Mouse (Mus musculus) embryonic facial prominence, embryonic 10.5 days (tissue): ENCODE measurements around the gene Tmprss4. TPM values are rescaled to one million over a fixed set of nuclear protein-coding genes. Genes with fewer than 3 reads are reported as not detected.

Experiments used
- DNase-seq: peaks from one replicate; pipeline ENCODE4 v3.0.0-alpha.2; 2017; ENCODE audit warnings: low spot score
- H3K27ac ChIP-seq: fragments of 300-500 bp; sonication (generic); replicated peaks from 2 replicates; pipeline ENCODE4 v1.5.1; 2016; ENCODE audit warnings: mild to moderate bottlenecking
- H3K27me3 ChIP-seq: fragments of 300-500 bp; sonication (generic); replicated peaks from 2 replicates; pipeline ENCODE4 v1.6.1; 2016; ENCODE audit warnings: low read depth, mild to moderate bottlenecking; ENCODE audit not compliant: poor library complexity, severe bottlenecking
- H3K36me3 ChIP-seq: fragments of 300-500 bp; sonication (generic); replicated peaks from 2 replicates; pipeline ENCODE4 v1.6.1; 2016; ENCODE audit warnings: mild to moderate bottlenecking, moderate library complexity
- H3K4me1 ChIP-seq: fragments of 300-500 bp; sonication (generic); 2 replicates; pipeline ENCODE4 v1.6.1; 2016
- H3K4me3 ChIP-seq: fragments of 300-500 bp; sonication (generic); 2 replicates; pipeline ENCODE4 v1.5.1; 2016; ENCODE audit warnings: mild to moderate bottlenecking, moderate library complexity
- H3K9me3 ChIP-seq: fragments of 300-500 bp; sonication (generic); 2 replicates; pipeline ENCODE4 v1.6.1; 2016; ENCODE audit warnings: mild to moderate bottlenecking
- WGBS: fragments of 180-500 bp; shearing (Covaris S2); methylation state at CpG from one replicate; pipeline ENCODE4 v1.1.7; 2016; 5-methylcytosine and 5-hydroxymethylcytosine counted together
- polyA plus RNA-seq: library from polyadenylated mRNA; unstranded; fragments of >200 nt; fragmentation: Nextera tagmentation; extraction: Ambion mirVana; gene quantifications from 2 replicates; pipeline ENCODE4 v1.2.1, GENCODE M21; 2016

Tmprss4 gene
- polyA plus RNA-seq, 1 experiment from 2014 or later = 0.37 TPM

DNA sequence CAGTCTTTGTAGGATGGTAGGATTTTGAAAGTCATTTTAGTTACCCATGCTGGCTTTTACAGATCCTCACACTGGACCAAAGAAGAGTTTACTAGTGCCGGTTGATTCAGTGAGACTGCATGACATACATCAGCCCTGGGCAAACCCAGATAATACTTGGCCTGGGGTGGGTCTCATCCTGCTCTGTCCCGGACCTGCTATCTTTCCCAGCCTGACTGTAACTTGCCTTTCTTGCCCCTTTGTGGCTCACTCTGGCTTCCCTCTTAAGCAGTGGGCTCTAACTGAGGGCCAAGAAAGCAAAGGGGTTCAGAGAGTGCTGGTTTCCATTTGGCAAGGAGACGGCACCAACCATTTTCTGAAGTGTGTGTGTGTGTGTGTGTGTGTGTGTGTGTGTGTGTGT lies 15.8 kb upstream of the Tmprss4 start:
- H3K36me3 ChIP-seq = no peaks in the 10 kb centered on the region
- DNase-seq = no peak
- H3K4me1 ChIP-seq = no peaks in the 10 kb centered on the region
- WGBS = 79% methylated on average over 3 of the region's 3 CpGs
- no peak overlapping the region for H3K27ac ChIP-seq
- no peak overlapping the region for H3K4me3 ChIP-seq
- H3K9me3 ChIP-seq = no peaks in the 10 kb centered on the region
- H3K27me3 ChIP-seq = no peaks in the 10 kb centered on the region

DNA sequence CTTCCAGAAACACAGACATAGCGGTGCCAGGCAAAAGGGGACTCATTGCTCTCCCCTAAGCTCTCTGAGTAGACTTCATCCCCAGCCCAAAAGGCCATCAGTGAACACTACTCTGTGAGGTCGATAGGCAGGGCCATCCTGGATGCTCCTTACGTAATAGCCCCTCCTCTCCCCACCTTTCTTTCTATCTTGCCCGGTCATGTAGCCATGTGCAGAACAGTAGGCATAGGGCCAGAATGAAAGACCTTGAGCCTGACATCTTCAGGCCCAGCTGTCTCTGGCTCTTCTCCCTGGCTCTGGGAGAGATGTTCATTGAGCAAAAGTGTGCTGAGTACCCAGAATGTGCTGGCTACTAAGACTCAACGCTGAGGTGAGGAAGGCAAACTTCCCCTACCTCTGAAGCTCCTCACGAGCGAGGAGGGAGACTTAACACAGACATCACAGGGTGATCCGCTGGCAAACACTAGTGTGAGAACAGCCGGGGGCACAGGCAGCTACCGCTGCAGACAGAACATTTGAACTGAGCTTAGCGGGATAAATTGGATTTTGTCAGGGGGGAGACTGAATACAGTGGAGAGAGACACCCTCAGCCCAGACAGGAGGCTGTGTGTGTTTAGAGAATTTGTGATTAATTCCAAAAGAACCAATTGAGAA lies 11.8 kb upstream of the Tmprss4 start:
- H3K4me1 ChIP-seq = no peaks in the 10 kb centered on the region
- no peak for DNase-seq
- no peak overlapping the region for H3K4me3 ChIP-seq
- no peaks in the 10 kb centered on the region for H3K9me3 ChIP-seq
- H3K36me3 ChIP-seq = no peaks in the 10 kb centered on the region
- 78% methylated on average over 11 of the region's 11 CpGs for WGBS
- H3K27ac ChIP-seq = no peak overlapping the region
- H3K27me3 ChIP-seq = no peaks in the 10 kb centered on the region

GRCm38 (mm10) chr9:45212001-45212400 lies 8.1 kb upstream of the Tmprss4 start:
- H3K4me3 ChIP-seq = no peak overlapping the region
- no peak overlapping the region for H3K27ac ChIP-seq
- H3K36me3 ChIP-seq = no peaks in the 10 kb centered on the region
- no peak for DNase-seq
- no peaks in the 10 kb centered on the region for H3K27me3 ChIP-seq
- H3K4me1 ChIP-seq = no peaks in the 10 kb centered on the region
- H3K9me3 ChIP-seq = no peaks in the 10 kb centered on the region
- 79% methylated on average over 6 of the region's 6 CpGs for WGBS

DNA sequence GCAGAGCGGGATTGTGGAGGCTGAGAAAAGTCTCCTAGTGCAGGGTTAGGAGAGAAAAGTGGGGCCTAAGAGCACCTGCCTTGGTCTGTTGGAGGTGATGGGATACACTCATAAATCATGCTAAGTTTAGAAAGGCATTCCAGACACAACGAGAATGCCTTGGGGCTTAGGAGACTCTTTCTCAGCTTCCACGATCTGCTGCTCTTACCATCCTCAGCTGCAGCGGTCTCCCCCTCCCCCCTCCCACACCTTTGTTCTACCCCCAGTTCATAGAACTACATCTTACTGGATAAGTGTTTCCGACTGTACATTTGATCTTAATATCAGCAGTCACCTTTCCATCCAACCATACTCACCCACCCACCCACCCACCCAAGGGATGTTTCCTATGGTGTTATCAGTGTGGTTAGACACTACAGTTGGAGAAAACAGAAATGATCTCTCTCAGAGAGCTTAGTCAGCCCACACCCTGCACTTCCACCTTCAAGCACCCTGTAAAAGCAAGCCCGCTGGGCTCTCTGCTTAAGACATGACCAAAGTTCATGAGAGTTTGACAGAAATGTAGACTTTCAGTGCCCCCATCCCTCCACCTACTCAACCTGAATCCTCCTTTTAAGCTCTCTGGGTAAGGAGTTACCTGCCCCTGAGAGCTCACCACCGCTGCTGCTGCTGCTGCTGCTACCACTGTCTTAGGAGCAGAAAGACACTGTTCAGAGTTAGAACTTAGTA lies 3.3 kb upstream of the Tmprss4 start:
- Histone ChIP-seq H3K27me3 (no peaks in the 10 kb centered on the region), H3K4me3 (no peak overlapping the region), H3K27ac (no peak overlapping the region), H3K36me3 (no peaks in the 10 kb centered on the region), H3K4me1 (peaks cover 5% of the 10 kb centered on the region), H3K9me3 (no peaks in the 10 kb centered on the region)
- WGBS = 81% methylated on average over 7 of the region's 7 CpGs
- DNase-seq = no peak

DNA sequence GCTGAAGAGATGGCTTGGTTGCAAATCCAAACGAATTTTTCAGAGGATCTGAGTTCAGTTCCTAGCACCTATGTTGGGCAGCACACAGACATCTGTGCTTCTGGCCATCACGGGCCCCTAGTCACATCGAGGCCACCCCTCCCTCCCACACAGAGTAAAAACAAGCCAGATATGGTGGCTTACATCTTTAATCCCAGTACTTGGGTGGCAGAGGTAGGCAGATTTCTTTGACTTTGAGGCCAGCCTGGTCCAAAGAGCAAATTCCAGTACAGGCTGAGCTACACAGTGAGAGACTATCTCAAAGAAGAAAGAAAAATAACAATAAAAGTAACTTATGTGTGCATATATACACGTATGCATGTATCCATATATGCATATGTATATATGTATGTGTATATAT lies 2.2 kb upstream of the Tmprss4 start:
- H3K4me3 ChIP-seq = no peak overlapping the region
- H3K4me1 ChIP-seq = peaks cover 5% of the 10 kb centered on the region
- DNase-seq = no peak
- H3K36me3 ChIP-seq = no peaks in the 10 kb centered on the region
- H3K9me3 ChIP-seq = no peaks in the 10 kb centered on the region
- no peaks in the 10 kb centered on the region for H3K27me3 ChIP-seq
- 72% methylated on average over 4 of the region's 4 CpGs for WGBS
- no peak overlapping the region for H3K27ac ChIP-seq

DNA sequence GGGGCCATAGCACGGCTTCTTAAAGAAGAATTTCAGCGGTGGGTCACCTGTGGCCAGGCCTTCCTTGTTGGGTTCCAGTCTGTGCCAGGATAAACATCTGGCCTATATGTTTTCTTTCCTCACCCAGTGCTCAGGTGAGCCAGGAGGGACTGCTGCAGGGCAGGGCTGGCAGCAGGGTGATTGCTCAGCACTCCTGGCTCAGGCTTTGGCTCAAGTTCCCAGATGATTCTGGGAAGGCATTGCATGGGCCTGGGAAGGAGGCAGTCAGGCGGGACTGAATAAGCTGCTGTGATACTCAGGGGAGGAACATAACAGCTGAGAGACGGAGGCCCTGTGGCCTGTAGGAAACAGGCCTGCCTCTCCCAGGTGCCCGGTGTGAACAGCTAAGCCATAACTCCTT lies 1.3 kb upstream of the Tmprss4 start:
- no peak overlapping the region for H3K4me3 ChIP-seq
- H3K27ac ChIP-seq = no peak overlapping the region
- WGBS = 77% methylated on average over 5 of the region's 5 CpGs
- peaks cover 5% of the 10 kb centered on the region for H3K4me1 ChIP-seq
- H3K27me3 ChIP-seq = no peaks in the 10 kb centered on the region
- no peaks in the 10 kb centered on the region for H3K36me3 ChIP-seq
- DNase-seq = no peak
- no peaks in the 10 kb centered on the region for H3K9me3 ChIP-seq

DNA sequence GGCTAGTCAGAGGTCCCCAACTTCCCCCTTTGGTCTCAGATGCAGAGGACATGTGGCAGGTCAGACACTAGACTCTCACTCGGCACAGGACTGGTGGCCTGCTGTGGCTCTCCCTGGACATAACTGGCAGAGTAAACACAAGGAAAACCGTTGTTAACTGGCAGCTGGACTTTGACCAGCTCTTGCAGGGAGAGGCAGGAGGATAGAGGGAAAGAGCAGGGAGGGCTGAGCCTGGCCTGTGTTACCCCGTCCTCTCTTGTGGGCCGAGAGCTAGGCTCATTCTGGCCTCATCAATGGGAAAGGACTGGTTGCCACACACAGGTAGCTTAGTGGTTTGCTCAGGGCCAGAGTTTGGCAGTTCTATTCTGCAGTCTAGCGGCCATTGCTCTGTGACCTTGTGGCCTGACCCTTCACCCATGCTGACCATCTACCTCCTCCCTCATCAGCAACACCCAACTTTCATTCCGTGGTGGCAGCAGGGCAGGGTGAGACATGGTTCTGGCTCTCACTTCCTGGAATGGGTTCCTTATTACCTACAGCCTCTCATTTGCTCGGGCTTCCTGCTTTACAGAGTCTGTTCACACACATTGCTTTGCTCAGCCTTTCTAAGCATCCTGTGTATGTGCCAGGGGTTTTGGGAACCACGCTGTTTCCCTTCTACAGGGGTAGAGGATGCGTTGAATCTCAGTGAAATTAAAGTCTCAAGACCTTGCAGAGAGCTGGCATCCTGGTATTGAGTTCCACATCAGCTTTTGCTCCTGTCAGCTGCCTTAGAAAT lies 1.7 kb downstream of the Tmprss4 start:
- Histone ChIP-seq H3K27ac (no peak overlapping the region), H3K36me3 (no peaks in the 10 kb centered on the region), H3K4me1 (peaks cover 5% of the 10 kb centered on the region), H3K27me3 (no peaks in the 10 kb centered on the region), H3K9me3 (no peaks in the 10 kb centered on the region), H3K4me3 (no peak overlapping the region)
- DNase-seq = no peak
- 71% methylated on average over 9 of the region's 9 CpGs for WGBS

- WGBS = 86% methylated on average over 5 of the region's 5 CpGs
- no peaks in the 10 kb centered on the region for H3K9me3 ChIP-seq
- H3K27me3 ChIP-seq = no peaks in the 10 kb centered on the region
- H3K4me1 ChIP-seq = peaks cover 6% of the 10 kb centered on the region
- DNase-seq = no peak
- H3K4me3 ChIP-seq = no peak overlapping the region
- H3K36me3 ChIP-seq = no peaks in the 10 kb centered on the region
- no peak overlapping the region for H3K27ac ChIP-seq
Measured at GRCm38 (mm10) chr9:45201319-45201947, 2.5 kb downstream of the Tmprss4 start.

- Histone ChIP-seq H3K4me1 (peaks cover 8% of the 10 kb centered on the region), H3K4me3 (no peak overlapping the region), H3K9me3 (no peaks in the 10 kb centered on the region), H3K36me3 (no peaks in the 10 kb centered on the region), H3K27ac (no peak overlapping the region), H3K27me3 (no peaks in the 10 kb centered on the region)
- no peak for DNase-seq
- 91% methylated on average over 5 of the region's 5 CpGs for WGBS
Measured at GRCm38 (mm10) chr9:45197549-45197948, 6.3 kb downstream of the Tmprss4 start.

- 71% methylated on average over 8 of the region's 8 CpGs for WGBS
- DNase-seq = no peak
- Histone ChIP-seq H3K9me3 (no peaks in the 10 kb centered on the region), H3K36me3 (no peaks in the 10 kb centered on the region), H3K4me3 (no peak overlapping the region), H3K27ac (no peak overlapping the region), H3K27me3 (no peaks in the 10 kb centered on the region), H3K4me1 (peaks cover 8% of the 10 kb centered on the region)
Measured at GRCm38 (mm10) chr9:45196125-45196830, 7.6 kb downstream of the Tmprss4 start.

GRCm38 (mm10) chr9:45195468-45195867 lies 8.4 kb downstream of the Tmprss4 start:
- Histone ChIP-seq H3K4me3 (no peak overlapping the region), H3K27me3 (no peaks in the 10 kb centered on the region), H3K9me3 (no peaks in the 10 kb centered on the region), H3K4me1 (peaks cover 8% of the 10 kb centered on the region), H3K27ac (no peak overlapping the region), H3K36me3 (no peaks in the 10 kb centered on the region)
- DNase-seq = no peak
- 85% methylated on average over 4 of the region's 4 CpGs for WGBS

- Histone ChIP-seq H3K4me3 (no peak overlapping the region), H3K4me1 (no peaks in the 10 kb centered on the region), H3K36me3 (no peaks in the 10 kb centered on the region), H3K27me3 (no peaks in the 10 kb centered on the region), H3K9me3 (no peaks in the 10 kb centered on the region), H3K27ac (no peak overlapping the region)
- no peak for DNase-seq
- 85% methylated on average over 4 of the region's 4 CpGs for WGBS
Measured at GRCm38 (mm10) chr9:45189661-45190174, 14.2 kb downstream of the Tmprss4 start.
